Mouse (Mus musculus): ENCODE results near the gene Ttc36. TPM values are rescaled to one million over a fixed set of nuclear protein-coding genes. Genes with fewer than 3 reads are reported as not detected.

Ttc36 gene
- under 1 TPM; 0.32 to 0.42 TPM for polyA plus RNA-seq (2012; fragmentation: generic; extraction: Trizol)

GRCm38 (mm10) chr9:44802808-44803450 is at the start of gene Ttc36:
Gene Ttc36, minus strand, starts transcription at chr9:44803072.

DNA sequence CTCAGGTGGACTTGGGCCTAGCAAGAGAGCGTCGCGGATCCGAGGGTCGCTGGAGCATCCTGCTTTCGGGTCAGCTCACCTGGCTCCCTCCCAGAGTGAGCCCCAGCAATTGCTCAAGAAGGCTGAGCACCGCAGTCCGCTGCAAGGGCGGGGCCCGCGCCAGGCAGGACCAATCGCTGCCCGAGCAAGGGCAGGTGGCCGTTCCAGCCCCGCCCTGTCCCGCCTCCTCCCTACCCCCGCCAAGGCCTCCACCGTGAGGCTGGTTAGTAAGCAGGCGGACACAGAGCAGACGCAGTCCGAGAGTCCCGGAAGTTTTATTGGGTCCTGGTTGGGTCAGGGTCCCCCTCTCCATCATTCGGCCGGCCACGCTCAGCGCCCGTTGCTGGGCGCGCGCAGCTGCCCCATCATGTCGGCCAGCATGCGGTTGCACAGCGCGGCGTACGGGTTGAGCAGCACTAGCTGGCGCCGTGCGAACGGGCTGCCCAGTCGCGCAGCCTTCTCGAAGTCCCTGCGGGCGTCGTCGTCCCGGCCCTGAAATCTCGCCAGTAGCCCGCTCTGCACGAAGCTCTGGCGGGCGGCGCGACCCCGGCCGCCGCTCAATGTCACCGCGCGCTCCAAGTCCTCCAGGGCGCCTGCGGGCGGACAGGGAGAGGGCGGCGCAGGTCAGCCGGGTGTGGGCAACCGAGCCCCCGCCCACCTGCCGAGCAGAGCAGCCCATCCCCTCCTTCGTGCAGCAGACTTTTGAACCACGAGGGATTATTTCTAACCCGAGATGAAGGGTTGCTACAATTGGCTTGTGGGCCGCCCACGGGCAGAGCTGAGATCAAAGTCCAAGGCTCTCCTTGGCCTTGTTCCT is 3.5 kb downstream of the Ttc36 start, which contains the start of gene Tmem25:
TSS of gene Tmem25 (minus strand) at position 206 of the 856 bp plus-strand sequence.

GRCm38 (mm10) chr9:44767101-44768028 is 35.5 kb downstream of the Ttc36 start, which contains the start of the genes Arcn1 and Ift46:
Gene Arcn1, minus strand, starts transcription at chr9:44767845.
Gene Ift46, plus strand, starts transcription at chr9:44767908.

Other genes starting within 250 kb of the Ttc36 start
- under 1 TPM; 0.02 to 0.15 TPM for gene Cxcr5, start 241.2 kb downstream of the Ttc36 start, polyA plus RNA-seq (2012; fragmentation: generic; extraction: Trizol)
- gene Ddx6, start 198.2 kb downstream of the Ttc36 start, polyA plus RNA-seq (2012; fragmentation: generic; extraction: Trizol) = 10 to 100 TPM in 1 of 2 experiments, 1 to 10 TPM in 1; 2.6 to 31.0 TPM
- gene Treh, start 129.8 kb downstream of the Ttc36 start, polyA plus RNA-seq (2012; fragmentation: generic; extraction: Trizol) = not detected
- gene Phldb1, start 67.9 kb downstream of the Ttc36 start, polyA plus RNA-seq (2012; fragmentation: generic; extraction: Trizol) = 10 to 100 TPM; 36.0 to 71.8 TPM
- gene Arcn1, start 35.2 kb downstream of the Ttc36 start, polyA plus RNA-seq (2012; fragmentation: generic; extraction: Trizol) = 10 to 100 TPM in 1 of 2 experiments, 1 to 10 TPM in 1; 3.3 to 36.5 TPM
- gene Ift46, start 35.2 kb downstream of the Ttc36 start, polyA plus RNA-seq (2012; fragmentation: generic; extraction: Trizol) = 100 to 1,000 TPM in 1 of 2 experiments, 10 to 100 TPM in 1; 73.3 to 174 TPM
- under 1 TPM; 0.06 to 0.66 TPM for gene Tmem25, start 3.8 kb downstream of the Ttc36 start, polyA plus RNA-seq (2012; fragmentation: generic; extraction: Trizol)
- gene Kmt2a, start 78.2 kb upstream of the Ttc36 start, polyA plus RNA-seq (2012; fragmentation: generic; extraction: Trizol) = 1 to 10 TPM in 1 of 2 experiments, under 1 TPM in 1; 0.73 to 6.6 TPM
- gene Atp5l, start 117.7 kb upstream of the Ttc36 start, polyA plus RNA-seq (2012; fragmentation: generic; extraction: Trizol) = 100 to 1,000 TPM; 395 to 672 TPM
- 1 to 10 TPM; 1.6 to 9.5 TPM for gene Ube4a, start 162.5 kb upstream of the Ttc36 start, polyA plus RNA-seq (2012; fragmentation: generic; extraction: Trizol)
- not detected for gene Cd3g, start 177.4 kb upstream of the Ttc36 start, polyA plus RNA-seq (2012; fragmentation: generic; extraction: Trizol)
- gene Cd3d, start 178.7 kb upstream of the Ttc36 start, polyA plus RNA-seq (2012; fragmentation: generic; extraction: Trizol) = not detected
- not detected for gene Cd3e, start 206.6 kb upstream of the Ttc36 start, polyA plus RNA-seq (2012; fragmentation: generic; extraction: Trizol)
- not detected for gene Mpzl2, start 236.7 kb upstream of the Ttc36 start, polyA plus RNA-seq (2012; fragmentation: generic; extraction: Trizol)